Mouse (Mus musculus) kidney, adult 2 months (tissue): ENCODE results near the gene Abcc10.

Experiments
- CTCF ChIP-seq: fragments of 200-500 bp; conservative IDR thresholded peaks from 2 replicates; pipeline ENCODE4 v1.5.1; 2011; ENCODE audit warnings: low read depth, mild to moderate bottlenecking, control low read depth, low read length, moderate library complexity, mixed read lengths; ENCODE audit not compliant: insufficient read depth, insufficient read length
- POLR2A ChIP-seq: fragments of 200-500 bp; IDR thresholded peaks from one replicate; pipeline ENCODE4 v1.6.1; 2011; ENCODE audit warnings: low read depth, low read length, control low read depth

DNA sequence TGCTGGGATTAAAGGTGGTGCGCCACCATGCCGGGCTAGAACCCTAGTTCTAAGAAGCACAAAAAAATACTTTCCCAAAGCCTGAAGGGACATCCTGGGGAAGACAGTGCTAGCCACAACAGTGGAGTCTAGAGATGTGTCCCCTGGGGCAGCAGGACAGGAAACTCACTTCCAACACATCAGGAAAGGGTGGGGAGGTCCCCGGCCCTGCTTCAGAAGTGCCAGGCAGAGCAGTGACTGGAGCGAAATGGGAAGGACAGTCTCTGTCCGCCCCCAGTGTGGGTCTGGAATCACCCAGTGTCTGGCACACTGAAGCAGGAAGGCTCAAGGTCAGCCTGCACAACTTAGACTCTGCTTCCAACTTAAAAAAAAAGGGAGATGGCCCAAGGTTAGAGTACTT, 55.5 kb downstream of the Abcc10 start:
- TF ChIP-seq POLR2A (no peak), CTCF (no peak)
